10 mouse cellular contexts compared by ENCODE assay signal in genomic region chr3:60589361-60589760, GRCm38 (mm10).
DNase-seq lines count a peak whose midpoint lies in the region; TF ChIP-seq lines count a peak whose summit lies in the region.
"Had no signal": no experiment of that assay in that cellular context is flagged by ENCODE, and none has a peak within 500 bp of the region (broad histone marks: within the 10 kb centered on the region; RNA-seq: fewer than 3 reads in every experiment).

No protein-coding gene starts in this region.

- H3K27me3 ChIP-seq in liver, adult 2 months (ENCODE audit: control insufficient read depth, insufficient read depth, low read length), result no peaks in the 10 kb centered on the region
- H3K27me3 ChIP-seq: lung, embryonic 15.5 days; neural tube, embryonic 15.5 days had no signal

- peaks cover 17% of the 10 kb centered on the region for H3K4me1 ChIP-seq in liver, adult 2 months (ENCODE audit: control insufficient read depth, insufficient read depth, low read length)
- peaks cover 28% of the 10 kb centered on the region for H3K4me1 ChIP-seq in brown adipose tissue, adult 24 weeks (ENCODE audit: control insufficient read depth, insufficient read depth, insufficient read length, low read length)

- peaks cover 31% of the 10 kb centered on the region for H3K79me2 ChIP-seq in liver, adult 2 months (ENCODE audit: control insufficient read depth, insufficient read depth, low read length)

- 0 out of 2 replicates have a peak overlapping the region, but pooled peaks have one; percentile 35 for H3K27ac ChIP-seq in liver, adult 2 months (replicated peaks; ENCODE audit: insufficient read depth, low read depth, low read length)
- H3K27ac ChIP-seq in brown adipose tissue, adult 24 weeks (replicated peaks; ENCODE audit: low read depth, low read length), result peak overlapping the region; percentile 46
- H3K27ac ChIP-seq: lung, embryonic 15.5 days; neural tube, embryonic 15.5 days had no signal

- DNase-seq in liver, adult 2 months (ENCODE audit: extremely low read depth, low read depth, low spot score), result peak; percentile 36
- DNase-seq in liver, result no peak
- DNase-seq in CD4-positive, CD25-positive, alpha-beta regulatory T cell, adult 2 months (ENCODE audit: low read depth, low spot score), result peak; percentile 44
- DNase-seq in mesoderm, embryonic 11.5 days (ENCODE audit: low read depth, low spot score), result peak; percentile 56
- DNase-seq in cerebellum, adult 11-12 months, result no peak
- DNase-seq in frontal cortex, postnatal 14 days (ENCODE audit: low spot score in 2 of 2), result no peak
- DNase-seq: kidney, postnatal 36 days had no signal

- H3K4me3 ChIP-seq in liver, adult 2 months (ENCODE audit: insufficient read depth, low read depth, low read length), result no peak overlapping the region
- H3K4me3 ChIP-seq in brown adipose tissue, adult 24 weeks (ENCODE audit: insufficient read depth, low read depth, low read length), result no peak overlapping the region
- H3K4me3 ChIP-seq: lung, embryonic 15.5 days; neural tube, embryonic 15.5 days had no signal

- no peaks in the 10 kb centered on the region; the same call in 1 of the 2 replicates for H3K36me3 ChIP-seq in liver, adult 2 months (ENCODE audit: control insufficient read depth, insufficient read depth, low read length)
- H3K36me3 ChIP-seq: lung, embryonic 15.5 days; neural tube, embryonic 15.5 days had no signal

- TF ChIP-seq POLR2A in liver, adult 2 months (IDR thresholded peaks at IDR 0.05; ENCODE audit: extremely low read depth, insufficient read depth, low read length), result no peak

- no peak overlapping the region for H3K9ac ChIP-seq in liver, adult 2 months (ENCODE audit: low read depth, low read length)
- H3K9ac ChIP-seq: lung, embryonic 15.5 days; neural tube, embryonic 15.5 days had no signal

- WGBS in liver, adult 2 months, result 51% methylated on average over 3 of the region's 3 CpGs

- no peak for TF ChIP-seq CTCF in liver, adult 2 months (IDR thresholded peaks at IDR 0.05; ENCODE audit: low read depth, low read length)

Comparison
In these comparisons a context has a peak if more than half of its experiments do, and no peak if none do; other contexts are left out.
1. DNase-seq: peak in liver, adult 2 months (single experiment), CD4-positive, CD25-positive, alpha-beta regulatory T cell, adult 2 months (single experiment) and mesoderm, embryonic 11.5 days (single experiment); none in liver (single experiment), cerebellum, adult 11-12 months (single experiment) and frontal cortex, postnatal 14 days (0 of 2).